Mouse (Mus musculus) heart, postnatal 0 days (tissue): ENCODE measurements around the gene Rdh11.

Experiments used
- CTCF ChIP-seq: IDR thresholded peaks from 2 replicates; pipeline ENCODE4 v1.5.1; 2016; ENCODE audit warnings: antibody characterized with exemption, control low read depth, low read depth
- EP300 ChIP-seq: IDR thresholded peaks from 2 replicates; pipeline ENCODE4 v1.6.1; 2016; ENCODE audit warnings: antibody characterized with exemption, low read depth

DNA sequence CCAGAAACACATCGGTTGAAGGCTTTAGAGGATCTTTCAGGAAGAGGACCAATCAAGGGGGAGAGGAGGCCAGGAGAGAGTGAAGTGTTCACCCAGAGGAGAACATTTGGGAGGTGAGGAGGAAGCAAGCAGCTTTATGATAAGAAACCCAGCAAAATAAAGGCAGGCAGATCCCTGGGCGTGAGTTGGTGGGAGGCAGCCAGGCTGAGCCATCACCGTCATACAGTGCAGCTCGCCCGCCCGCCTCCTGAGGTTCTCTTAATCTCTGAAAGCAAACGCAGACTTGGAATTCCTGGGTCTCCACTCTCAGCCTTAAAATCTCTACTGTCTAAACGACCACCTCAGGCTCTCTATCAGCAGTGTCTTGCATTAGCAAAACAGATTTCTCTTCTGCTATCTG is 57.4 kb downstream of the Rdh11 start:
- no peak for TF ChIP-seq CTCF
- TF ChIP-seq EP300, result no peak
